Mouse (Mus musculus) CH12.LX (cell line): ENCODE results near the gene Ptbp3. TPM values are rescaled to one million over a fixed set of nuclear protein-coding genes. Genes with fewer than 3 reads are reported as not detected.
A peak's percentile ranks its signal among the peaks of the same experiment; 100 is the strongest.

Source experiments
- DNase-seq: peaks from one replicate; pipeline ENCODE4 v3.0.0-alpha.2; 2013; ENCODE audit errors: extremely low read depth
- H3K27ac ChIP-seq: 2 replicates; pipeline ENCODE4 v1.5.1; 2012; ENCODE audit warnings: low read depth, mild to moderate bottlenecking, control low read depth, moderate library complexity; ENCODE audit not compliant: insufficient read depth
- H3K27me3 ChIP-seq: replicated peaks from 2 replicates; pipeline ENCODE3; 2012; ENCODE audit warnings: inconsistent platforms
- H3K36me3 ChIP-seq, 2 experiments: replicated peaks in 1 of 2; 2 replicates each; pipeline versions ENCODE3 to v1.6.1; 2012; ENCODE audit warnings: inconsistent platforms in 1 of 2, low read length in 1 of 2, mild to moderate bottlenecking in 1 of 2, mixed read lengths in 1 of 2, moderate library complexity in 1 of 2; ENCODE audit not compliant: control insufficient read depth in 1 of 2, insufficient read depth in 1 of 2
- H3K4me1 ChIP-seq, 2 experiments: 2 replicates each; pipeline ENCODE4 v1.6.1; 2012; ENCODE audit warnings: inconsistent platforms in 1 of 2, moderate library complexity in 1 of 2; ENCODE audit not compliant: insufficient read depth in 2 of 2, control insufficient read depth in 1 of 2
- H3K4me2 ChIP-seq: 2 replicates; pipeline ENCODE4 v1.6.1; 2012; ENCODE audit warnings: low read depth, mild to moderate bottlenecking, control low read depth; ENCODE audit not compliant: poor library complexity, insufficient read depth, severe bottlenecking
- H3K4me3 ChIP-seq, 3 experiments: fragments of 150-350 bp in 1 of 3; sonication (generic) in 1 of 3; replicated peaks in 1 of 3; 2 replicates each; pipeline versions ENCODE3 to v1.5.1; 2011 to 2012; ENCODE audit warnings: low read depth in 2 of 3, low read length in 2 of 3, mild to moderate bottlenecking in 2 of 3, moderate library complexity in 2 of 3, control low read depth in 1 of 3, improper control_type of control experiment in 1 of 3, inconsistent platforms in 1 of 3, mixed read lengths in 1 of 3; ENCODE audit not compliant: poor library complexity in 1 of 3
- H3K79me2 ChIP-seq: replicated peaks from 2 replicates; pipeline ENCODE4 v1.6.1; 2012; ENCODE audit warnings: mild to moderate bottlenecking, moderate library complexity; ENCODE audit not compliant: control insufficient read depth, poor library complexity, insufficient read depth, severe bottlenecking; ENCODE audit errors: extremely low read depth
- H3K9ac ChIP-seq: 2 replicates; pipeline ENCODE4 v1.6.1; 2012; ENCODE audit warnings: low read depth, mild to moderate bottlenecking, control low read depth, moderate library complexity; ENCODE audit not compliant: insufficient read depth
- H3K9me3 ChIP-seq: replicated peaks from 2 replicates; pipeline ENCODE3; 2012; ENCODE audit warnings: low read length, inconsistent platforms, mixed read lengths
- CHD1 ChIP-seq: IDR thresholded peaks from 2 replicates; pipeline ENCODE4 v1.6.1; 2012; ENCODE audit warnings: low read depth, low read length, improper control_type of control experiment, inconsistent platforms
- CTCF ChIP-seq, 2 experiments: IDR thresholded peaks in 1 of 2; conservative IDR thresholded peaks in 1 of 2; 2 replicates each; pipeline ENCODE4 v1.5.1; 2011 to 2012; ENCODE audit warnings: low read depth in 2 of 2, low read length in 2 of 2, improper control_type of control experiment in 1 of 2, inconsistent platforms in 1 of 2, mild to moderate bottlenecking in 1 of 2, moderate library complexity in 1 of 2
- ELF1 ChIP-seq: IDR thresholded peaks from 2 replicates; pipeline ENCODE4 v1.6.1; 2014; ENCODE audit warnings: low read depth, mild to moderate bottlenecking, inconsistent platforms, low read length, improper control_type of control experiment
- EP300 ChIP-seq: IDR thresholded peaks from 2 replicates; pipeline ENCODE4 v1.6.1; 2011; ENCODE audit warnings: low read length, improper control_type of control experiment
- ETS1 ChIP-seq: conservative IDR thresholded peaks from 2 replicates; pipeline ENCODE4 v1.6.1; 2012; ENCODE audit warnings: low read depth, mild to moderate bottlenecking, inconsistent platforms, low read length, improper control_type of control experiment, moderate library complexity
- IRF4 ChIP-seq: IDR thresholded peaks from 2 replicates; pipeline ENCODE4 v1.6.1; 2014; ENCODE audit warnings: low read depth, mild to moderate bottlenecking, inconsistent platforms, low read length, improper control_type of control experiment
- KAT2A ChIP-seq: IDR thresholded peaks from 2 replicates; pipeline ENCODE4 v1.6.1; 2012; ENCODE audit warnings: low read length, improper control_type of control experiment, inconsistent platforms; ENCODE audit not compliant: insufficient replicate concordance
- MAFK ChIP-seq: IDR thresholded peaks from 2 replicates; pipeline ENCODE4 v1.6.1; 2011; ENCODE audit warnings: low read length, improper control_type of control experiment; ENCODE audit not compliant: insufficient replicate concordance
- MAZ ChIP-seq: IDR thresholded peaks from 2 replicates; pipeline ENCODE4 v1.6.1; 2012; ENCODE audit warnings: low read depth, mild to moderate bottlenecking, inconsistent platforms, low read length, improper control_type of control experiment, moderate library complexity
- MEF2A ChIP-seq: IDR thresholded peaks from 2 replicates; pipeline ENCODE4 v1.6.1; 2014; ENCODE audit warnings: low read depth, mild to moderate bottlenecking, inconsistent platforms, low read length, improper control_type of control experiment, borderline replicate concordance
- MXI1 ChIP-seq: IDR thresholded peaks from 2 replicates; pipeline ENCODE4 v1.6.1; 2011; ENCODE audit warnings: mild to moderate bottlenecking, low read depth, low read length, improper control_type of control experiment
- MYC ChIP-seq: IDR thresholded peaks from 2 replicates; pipeline ENCODE4 v1.6.1; 2011; ENCODE audit warnings: low read depth, mild to moderate bottlenecking, improper control_type of control experiment, low read length
- RAD21 ChIP-seq: IDR thresholded peaks from 2 replicates; pipeline ENCODE4 v1.6.1; 2011; ENCODE audit warnings: low read depth, mild to moderate bottlenecking, low read length, improper control_type of control experiment, moderate library complexity
- SIN3A ChIP-seq: IDR thresholded peaks from 2 replicates; pipeline ENCODE4 v1.6.1; 2012; ENCODE audit warnings: low read length, improper control_type of control experiment, inconsistent platforms
- SMC3 ChIP-seq: IDR thresholded peaks from 2 replicates; pipeline ENCODE4 v1.6.1; 2011; ENCODE audit warnings: low read depth, low read length, improper control_type of control experiment
- TBP ChIP-seq: conservative IDR thresholded peaks from 2 replicates; pipeline ENCODE4 v1.6.1; 2011; ENCODE audit warnings: low read depth, low read length, improper control_type of control experiment
- TCF12 ChIP-seq: IDR thresholded peaks from 2 replicates; pipeline ENCODE4 v1.6.1; 2014; ENCODE audit warnings: low read depth, mild to moderate bottlenecking, inconsistent platforms, low read length, improper control_type of control experiment
- UBTF ChIP-seq: IDR thresholded peaks from 2 replicates; pipeline ENCODE4 v1.6.1; 2012; ENCODE audit warnings: low read depth, mild to moderate bottlenecking, inconsistent platforms, low read length, improper control_type of control experiment, moderate library complexity
- ZC3H11A ChIP-seq: IDR thresholded peaks from 2 replicates; pipeline ENCODE4 v1.6.1; 2012; ENCODE audit warnings: low read depth, mild to moderate bottlenecking, inconsistent platforms, low read length, improper control_type of control experiment
- ZNF384 ChIP-seq: IDR thresholded peaks from 2 replicates; pipeline ENCODE4 v1.6.1; 2012; ENCODE audit warnings: low read depth, low read length, improper control_type of control experiment, inconsistent platforms
- dilution Hi-C: fragments of 300-500 bp; cut with MboI; formaldehyde crosslinking; loops from 2 replicates; pipeline ENCODE4 v1.14.3; 2020; ENCODE audit warnings: low sequenced_read_pairs; ENCODE audit not compliant: extremely low pct_unique_long_range_greater_than_20kb, extremely low pct_ligation_motif_present
- in situ Hi-C: fragments of 300-500 bp; cut with MboI; formaldehyde crosslinking; loops from 3 replicates; pipeline ENCODE4 v1.14.3; 2019; ENCODE audit warnings: low sequenced_read_pairs, low pct_ligation_motif_present, low pct_unique_long_range_greater_than_20kb, mixed read lengths
- polyA plus RNA-seq: library from polyadenylated mRNA; unstranded; fragments of >175 nt; gene quantifications from 2 replicates; pipeline ENCODE4 v1.2.1, GENCODE M21; 2012; ENCODE audit warnings: low read depth; ENCODE audit not compliant: insufficient read length
- total RNA-seq, 2 experiments: library from RNA; depleted of rRNA; stranded (reverse); fragments of 300-350 nt in 1 of 2; fragments of >200 nt in 1 of 2; gene quantifications; 2 replicates each; pipeline ENCODE4 v1.2.3; 2012 to 2014

The Ptbp3 gene
- total and polyA plus RNA-seq, 3 experiments: 45.2 to 81.4 (median 48.1) TPM

DNA sequence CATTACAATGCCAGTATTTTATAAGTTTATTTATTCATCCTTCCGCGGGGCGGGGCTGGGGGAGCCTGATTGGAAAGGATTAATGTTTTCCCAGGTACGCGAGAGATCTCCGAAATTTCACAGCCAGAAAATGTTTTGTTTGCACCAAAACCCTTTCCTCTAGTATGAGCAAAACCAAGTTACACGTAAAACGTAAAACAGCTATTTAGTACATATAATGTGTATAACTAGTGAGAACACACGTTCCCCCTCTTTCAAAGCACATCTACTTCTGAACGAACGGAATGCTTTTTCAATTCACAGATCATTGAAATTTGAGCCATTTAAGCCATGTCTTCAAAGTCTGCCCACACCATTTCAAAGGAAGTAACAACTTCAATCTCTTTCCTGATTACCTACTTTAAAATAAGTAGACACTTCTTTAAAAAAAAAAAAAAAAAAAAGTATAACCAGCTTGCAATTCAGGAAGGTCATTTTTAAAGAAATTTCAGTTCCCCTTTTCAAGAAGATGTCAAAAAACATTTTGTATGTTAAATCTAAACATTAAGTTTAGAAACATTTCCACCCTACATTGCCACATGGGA, 905 bp upstream of the Ptbp3 start:
- Histone ChIP-seq H3K4me3 (peak overlapping the region; percentile 69 to 91 (median 83)), H3K9me3 (no peaks in the 10 kb centered on the region), H3K9ac (peak overlapping the region; percentile 98), H3K4me2 (peak overlapping the region; percentile 74), H3K4me1 (peaks cover 0 to 26% of the 10 kb centered on the region in 2 experiments; a peak in 2 of 4 replicates), H3K27ac (no peak overlapping the region), H3K27me3 (no peaks in the 10 kb centered on the region), H3K36me3 (no peaks in the 10 kb centered on the region), H3K79me2 (peaks cover 27% of the 10 kb centered on the region)
- dilution Hi-C loops (no loop called here), in situ Hi-C loops (no loop called here)
- no peak for TF ChIP-seq CTCF (conservative IDR thresholded peaks at IDR 0.05 in 1 of 2, IDR thresholded peaks at IDR 0.05 in 1 of 2; ENCODE audit: low read depth in 2 of 2, low read length in 2 of 2)
- TF ChIP-seq SMC3: no peak
- TF ChIP-seq MYC: peak; percentile 50; the same call in 1 of the 2 replicates
- peak; percentile 52 for TF ChIP-seq IRF4
- TF ChIP-seq ZNF384: peak; percentile 96
- TF ChIP-seq EP300: peak; percentile 56
- TF ChIP-seq CHD1: 0 out of 2 replicates have a peak, but pooled peaks have one; percentile 70
- no peak for DNase-seq

DNA sequence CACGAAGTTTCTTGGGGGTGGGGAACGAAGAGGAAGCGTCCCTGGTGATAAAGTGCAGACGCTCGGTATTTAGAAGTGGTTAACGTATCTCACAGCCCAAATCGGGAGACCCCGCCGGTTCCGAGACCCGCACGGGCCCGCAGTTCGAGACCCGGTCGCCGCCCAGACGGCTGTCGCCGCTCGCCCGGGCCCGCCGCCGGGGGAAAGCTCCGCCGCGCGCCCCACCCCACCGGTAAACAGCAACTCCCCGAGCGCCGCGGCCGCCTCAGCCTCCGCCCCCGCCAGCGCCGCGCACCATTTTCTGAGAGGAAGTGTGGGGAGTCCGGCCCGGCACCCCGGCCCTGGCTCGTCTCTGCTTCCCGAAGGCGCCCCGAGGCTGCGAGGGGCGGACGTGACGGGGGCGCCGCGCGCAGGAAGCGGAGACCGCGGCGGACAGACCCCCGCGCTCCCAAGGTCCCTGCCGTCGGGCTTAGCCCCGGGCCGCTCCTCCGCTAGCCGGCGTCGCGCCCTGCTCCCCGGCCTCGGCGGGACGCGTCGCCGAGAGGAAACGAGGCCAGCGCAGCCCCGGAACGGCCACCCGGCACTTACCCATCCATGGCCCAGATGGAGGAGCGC, 497 bp downstream of the Ptbp3 start:
- TF ChIP-seq SMC3 (no peak), KAT2A (no peak), MAFK (no peak), IRF4 (no peak), TCF12 (0 out of 2 replicates have a peak, but pooled peaks have one; percentile 5), CHD1 (no peak; the same call in 1 of the 2 replicates), ETS1 (no peak), ELF1 (0 out of 2 replicates have a peak, but pooled peaks have one; percentile 20), MEF2A (no peak; the same call in 1 of the 2 replicates), TBP (no peak), MXI1 (peak; percentile 55), ZC3H11A (no peak), MAZ (no peak; the same call in 1 of the 2 replicates), RAD21 (no peak), UBTF (peak; percentile 86), SIN3A (peak; percentile 48; the same call in 1 of the 2 replicates)
- no peaks in the 10 kb centered on the region for H3K36me3 ChIP-seq
- peak overlapping the region; percentile 78 for H3K27ac ChIP-seq
- H3K27me3 ChIP-seq: no peaks in the 10 kb centered on the region
- H3K9ac ChIP-seq: peak overlapping the region; percentile 63
- H3K9me3 ChIP-seq: no peaks in the 10 kb centered on the region
- H3K4me1 ChIP-seq: peaks cover 0 to 33% of the 10 kb centered on the region in 2 experiments; a peak in 2 of 4 replicates
- H3K4me3 ChIP-seq: peak overlapping the region; percentile 73 to 89 (median 83)
- in situ Hi-C loops: no loop called here
- dilution Hi-C loops: no loop called here
- peak overlapping the region; percentile 96; the same call in 1 of the 2 replicates for H3K4me2 ChIP-seq
- DNase-seq: no peak
- peaks cover 35% of the 10 kb centered on the region for H3K79me2 ChIP-seq
